Mouse (Mus musculus) olfactory bulb, adult 2 months (tissue): ENCODE measurements around the gene Id3.

Experiments
- CTCF ChIP-seq: fragments of 200-500 bp; IDR thresholded peaks from 2 replicates; pipeline ENCODE4 v1.5.1; 2012; ENCODE audit warnings: low read depth, mild to moderate bottlenecking, low read length, moderate library complexity; ENCODE audit not compliant: insufficient read depth
- POLR2A ChIP-seq: fragments of 200-500 bp; IDR thresholded peaks from 2 replicates; pipeline ENCODE4 v1.6.1; 2012; ENCODE audit warnings: mild to moderate bottlenecking, low read depth, low read length, moderate library complexity; ENCODE audit not compliant: insufficient read depth

DNA sequence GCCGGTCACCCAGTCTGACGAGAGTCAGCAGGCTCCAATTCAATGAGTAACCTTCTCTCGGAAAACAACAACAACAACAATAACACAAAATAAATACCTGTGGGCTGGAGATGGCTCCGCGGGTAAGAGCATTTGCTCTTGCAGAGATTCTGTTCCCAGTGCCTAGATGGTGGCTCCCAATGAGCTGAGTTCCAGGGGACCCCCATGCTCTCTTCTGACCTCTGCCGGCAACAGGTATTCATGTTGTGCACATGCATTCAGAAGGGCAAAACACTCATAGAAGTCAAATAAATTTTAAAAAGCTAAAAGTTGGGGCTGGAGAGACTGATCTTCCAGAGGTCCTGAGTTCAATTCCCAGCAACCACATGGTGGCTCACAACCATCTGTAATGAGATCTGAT, 15.2 kb downstream of the Id3 start:
- no peak for TF ChIP-seq CTCF
- TF ChIP-seq POLR2A: no peak
